Mouse (Mus musculus) stomach, embryonic 16.5 days (tissue): Measurements from ENCODE around the gene Zfp428. TPM values are rescaled to one million over a fixed set of nuclear protein-coding genes. Genes with fewer than 3 reads are reported as not detected.

ENCODE experiments used
- ATAC-seq: fragments of 200-750 bp; cut with Nextera tagmentation; 2 replicates; pipeline ENCODE4 v1.8.0; 2017; ENCODE audit warnings: moderate number of reproducible peaks, moderate TSS enrichment; ENCODE audit not compliant: insufficient read depth, low FRiP score
- H3K27ac ChIP-seq: fragments of 300-500 bp; sonication (generic); 2 replicates; pipeline ENCODE4 v1.5.1; 2014; ENCODE audit warnings: low read length
- H3K27me3 ChIP-seq: fragments of 300-500 bp; sonication (generic); 2 replicates; pipeline ENCODE4 v1.6.1; 2014; ENCODE audit warnings: low read length, control low read depth, mixed read lengths; ENCODE audit not compliant: control insufficient read depth, insufficient read depth
- H3K36me3 ChIP-seq: fragments of 300-500 bp; sonication (generic); 2 replicates; pipeline ENCODE4 v1.6.1; 2014; ENCODE audit warnings: low read length; ENCODE audit not compliant: control insufficient read depth, insufficient read depth
- H3K4me1 ChIP-seq: fragments of 300-500 bp; sonication (generic); 2 replicates; pipeline ENCODE4 v1.6.1; 2014; ENCODE audit warnings: low read length, control low read depth, mixed read lengths; ENCODE audit not compliant: control insufficient read depth, insufficient read depth
- H3K4me2 ChIP-seq: fragments of 300-500 bp; sonication (generic); 2 replicates; pipeline ENCODE4 v1.6.1; 2014; ENCODE audit warnings: low read depth, low read length, mixed read lengths
- H3K4me3 ChIP-seq: fragments of 300-500 bp; sonication (generic); replicated peaks from 2 replicates; pipeline ENCODE4 v1.5.1; 2014; ENCODE audit warnings: mild to moderate bottlenecking, low read length
- H3K9ac ChIP-seq: fragments of 300-500 bp; sonication (generic); 2 replicates; pipeline ENCODE4 v1.6.1; 2014; ENCODE audit warnings: low read length
- H3K9me3 ChIP-seq: fragments of 300-500 bp; sonication (generic); replicated peaks from 2 replicates; pipeline ENCODE4 v1.6.1; 2016; ENCODE audit warnings: low read length, control low read depth; ENCODE audit not compliant: control insufficient read depth
- WGBS: fragments of 180-500 bp; shearing (Covaris S2); extraction: QIAGEN DNeasy Blood & Tissue Kit; methylation state at CpG from one replicate; pipeline ENCODE4 v1.1.7; 2014; 5-methylcytosine and 5-hydroxymethylcytosine counted together
- polyA plus RNA-seq: library from polyadenylated mRNA; unstranded; fragments of >200 nt; fragmentation: Nextera tagmentation; extraction: Ambion mirVana; gene quantifications from 2 replicates; pipeline ENCODE4 v1.2.1, GENCODE M21; 2015

The Zfp428 gene
- polyA plus RNA-seq, 1 experiment from 2014 or later, result 24.6 TPM

- no peak overlapping the region for H3K9ac ChIP-seq
- H3K27me3 ChIP-seq, result no peaks in the 10 kb centered on the region
- H3K4me2 ChIP-seq, result no peak overlapping the region
- H3K36me3 ChIP-seq, result peaks cover 16% of the 10 kb centered on the region
- no peak for ATAC-seq
- no peaks in the 10 kb centered on the region for H3K4me1 ChIP-seq
- WGBS, result 80% methylated on average over 3 of the region's 3 CpGs
- H3K4me3 ChIP-seq, result no peak overlapping the region
- H3K9me3 ChIP-seq, result peaks cover 7% of the 10 kb centered on the region; the same call in 1 of the 2 replicates
- no peak overlapping the region for H3K27ac ChIP-seq
Observed at GRCm38 (mm10) chr7:24469126-24469525, 37.7 kb upstream of the Zfp428 start.

DNA sequence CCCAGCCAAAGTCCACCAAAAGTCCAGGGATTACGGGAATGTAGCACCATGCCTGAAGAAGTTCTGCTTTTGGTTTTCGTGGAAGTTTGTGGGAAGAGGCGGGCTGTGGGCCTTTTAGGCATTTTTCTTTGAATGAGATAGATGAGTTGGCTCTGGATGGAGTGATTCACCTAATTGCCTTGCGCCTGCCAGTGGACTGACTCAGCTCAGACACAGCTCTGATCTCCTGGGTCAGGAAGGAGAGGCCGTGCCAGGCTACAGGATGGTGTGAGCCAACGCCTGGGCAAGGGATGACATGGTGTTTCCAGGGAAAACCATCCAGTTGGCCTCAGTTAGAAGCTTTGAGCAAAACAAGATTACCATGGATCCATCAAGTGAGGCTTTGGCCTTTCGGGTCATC is 36.5 kb upstream of the Zfp428 start:
- no peak overlapping the region for H3K4me2 ChIP-seq
- WGBS, result 90% methylated on average over 7 of the region's 7 CpGs
- peaks cover 7% of the 10 kb centered on the region; the same call in 1 of the 2 replicates for H3K9me3 ChIP-seq
- H3K27ac ChIP-seq, result no peak overlapping the region
- no peak overlapping the region for H3K4me3 ChIP-seq
- ATAC-seq, result no peak; the same call in 1 of the 2 replicates
- H3K9ac ChIP-seq, result no peak overlapping the region
- H3K36me3 ChIP-seq, result peaks cover 16% of the 10 kb centered on the region
- no peaks in the 10 kb centered on the region for H3K27me3 ChIP-seq
- no peaks in the 10 kb centered on the region for H3K4me1 ChIP-seq

DNA sequence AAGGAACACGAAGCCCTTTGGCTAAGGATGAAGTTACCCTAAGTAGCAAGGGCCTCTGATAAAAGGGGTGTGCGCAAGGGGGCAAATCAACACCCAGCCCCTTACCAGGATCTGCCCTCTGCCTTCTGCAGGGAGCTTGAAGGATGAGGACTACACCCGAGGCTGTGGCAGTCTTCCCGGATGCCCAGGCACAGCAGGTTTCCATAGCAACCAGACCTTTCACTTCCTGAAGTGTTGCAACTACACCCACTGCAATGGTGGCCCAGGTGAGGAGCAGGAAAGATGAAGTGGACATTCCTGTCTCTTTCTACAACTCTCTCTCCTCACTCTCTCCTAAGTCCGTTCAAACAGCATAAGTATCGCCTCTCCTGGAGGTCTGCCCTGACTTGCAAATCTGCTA is 34.4 kb upstream of the Zfp428 start:
- no peaks in the 10 kb centered on the region for H3K27me3 ChIP-seq
- H3K9ac ChIP-seq, result no peak overlapping the region
- H3K27ac ChIP-seq, result 0 out of 2 replicates have a peak overlapping the region, but pooled peaks have one; percentile 21
- H3K9me3 ChIP-seq, result peaks cover 7% of the 10 kb centered on the region; the same call in 1 of the 2 replicates
- H3K4me3 ChIP-seq, result no peak overlapping the region
- 86% methylated on average over 6 of the region's 6 CpGs for WGBS
- peaks cover 16% of the 10 kb centered on the region for H3K36me3 ChIP-seq
- ATAC-seq, result no peak
- no peak overlapping the region for H3K4me2 ChIP-seq
- no peaks in the 10 kb centered on the region for H3K4me1 ChIP-seq

DNA sequence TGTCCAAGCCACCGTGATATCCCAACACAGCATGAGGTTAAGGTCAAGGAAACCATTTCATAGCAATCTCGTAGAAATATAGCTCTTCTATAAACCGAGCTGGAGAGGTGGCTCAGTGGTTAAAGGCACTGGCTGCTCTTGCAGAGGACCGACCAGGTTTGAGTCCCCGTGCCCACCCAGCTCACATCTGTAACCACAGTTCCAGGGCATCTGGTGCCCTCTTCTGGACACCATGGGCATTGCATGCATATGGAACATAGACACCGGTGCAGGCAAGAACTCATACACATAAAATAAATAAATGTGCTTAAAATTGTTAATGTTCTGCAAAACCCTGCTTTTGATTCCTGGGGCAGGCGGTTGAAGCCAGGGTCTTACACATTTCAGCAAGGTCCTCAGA is 33.9 kb upstream of the Zfp428 start:
- no peaks in the 10 kb centered on the region for H3K4me1 ChIP-seq
- no peak overlapping the region for H3K4me3 ChIP-seq
- H3K4me2 ChIP-seq, result no peak overlapping the region
- no peaks in the 10 kb centered on the region for H3K27me3 ChIP-seq
- no peak overlapping the region for H3K9ac ChIP-seq
- WGBS, result 79% methylated on average over 7 of the region's 7 CpGs
- H3K9me3 ChIP-seq, result peaks cover 7% of the 10 kb centered on the region; the same call in 1 of the 2 replicates
- ATAC-seq, result no peak
- H3K27ac ChIP-seq, result no peak overlapping the region
- peaks cover 16% of the 10 kb centered on the region for H3K36me3 ChIP-seq

- Histone ChIP-seq H3K4me2 (no peak overlapping the region), H3K36me3 (peaks cover 12% of the 10 kb centered on the region), H3K9ac (no peak overlapping the region), H3K9me3 (peaks cover 5% of the 10 kb centered on the region; the same call in 1 of the 2 replicates), H3K27ac (no peak overlapping the region), H3K4me3 (no peak overlapping the region), H3K27me3 (no peaks in the 10 kb centered on the region), H3K4me1 (no peaks in the 10 kb centered on the region)
- WGBS, result 53% methylated on average over 10 of the region's 10 CpGs
- peak; percentile 45; the same call in 1 of the 2 replicates for ATAC-seq
Observed at GRCm38 (mm10) chr7:24473913-24474529, 32.8 kb upstream of the Zfp428 start.

- Histone ChIP-seq H3K27me3 (no peaks in the 10 kb centered on the region), H3K4me2 (no peak overlapping the region), H3K4me1 (no peaks in the 10 kb centered on the region), H3K9ac (no peak overlapping the region), H3K36me3 (peaks cover 7% of the 10 kb centered on the region), H3K9me3 (no peaks in the 10 kb centered on the region), H3K4me3 (no peak overlapping the region), H3K27ac (no peak overlapping the region)
- WGBS, result 39% methylated on average over 21 of the region's 21 CpGs
- no peak for ATAC-seq
Observed at GRCm38 (mm10) chr7:24474811-24475506, 31.8 kb upstream of the Zfp428 start.

GRCm38 (mm10) chr7:24476338-24476737 is 30.5 kb upstream of the Zfp428 start:
- Histone ChIP-seq H3K4me2 (no peak overlapping the region), H3K9ac (no peak overlapping the region), H3K36me3 (peaks cover 7% of the 10 kb centered on the region), H3K4me3 (no peak overlapping the region), H3K27me3 (no peaks in the 10 kb centered on the region), H3K4me1 (peaks cover 11% of the 10 kb centered on the region), H3K9me3 (no peaks in the 10 kb centered on the region), H3K27ac (no peak overlapping the region)
- WGBS, result 80% methylated on average over 8 of the region's 8 CpGs
- ATAC-seq, result no peak

GRCm38 (mm10) chr7:24476856-24477255 is 29.9 kb upstream of the Zfp428 start:
- no peak for ATAC-seq
- H3K27me3 ChIP-seq, result no peaks in the 10 kb centered on the region
- H3K27ac ChIP-seq, result no peak overlapping the region
- peaks cover 7% of the 10 kb centered on the region for H3K36me3 ChIP-seq
- peaks cover 14% of the 10 kb centered on the region for H3K4me1 ChIP-seq
- 82% methylated on average over 7 of the region's 7 CpGs for WGBS
- no peak overlapping the region for H3K4me3 ChIP-seq
- no peaks in the 10 kb centered on the region for H3K9me3 ChIP-seq
- H3K4me2 ChIP-seq, result no peak overlapping the region
- H3K9ac ChIP-seq, result no peak overlapping the region

DNA sequence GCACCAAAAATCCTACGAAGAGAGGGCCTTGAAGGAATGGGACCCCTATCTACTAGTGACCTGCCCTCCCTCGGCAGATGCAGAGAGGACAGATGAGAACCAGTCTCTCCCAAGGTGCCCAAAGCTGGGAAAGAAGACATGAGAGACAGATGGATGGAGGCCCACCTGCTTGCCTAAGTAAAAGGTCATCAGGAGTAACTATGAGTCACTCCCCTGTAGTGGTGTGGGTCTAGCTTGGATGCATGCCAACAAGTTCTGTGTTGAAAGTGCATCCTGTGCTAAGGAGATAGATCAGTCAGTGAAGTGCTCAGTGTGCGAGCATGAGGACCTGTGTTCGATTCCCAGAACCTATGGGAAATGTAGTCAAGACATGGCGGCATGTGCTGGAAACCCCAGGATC is 27.9 kb upstream of the Zfp428 start:
- Histone ChIP-seq H3K9ac (no peak overlapping the region), H3K36me3 (no peaks in the 10 kb centered on the region), H3K27me3 (peaks cover 7% of the 10 kb centered on the region; the same call in 1 of the 2 replicates), H3K27ac (no peak overlapping the region), H3K4me2 (no peak overlapping the region), H3K4me3 (no peak overlapping the region), H3K4me1 (peaks cover 14% of the 10 kb centered on the region), H3K9me3 (no peaks in the 10 kb centered on the region)
- no peak for ATAC-seq
- 82% methylated on average over 5 of the region's 5 CpGs for WGBS
